Mouse (Mus musculus) gastrocnemius, postnatal 25 days (tissue): ENCODE results near the gene Tdgf1. TPM values are rescaled to one million over a fixed set of nuclear protein-coding genes. Genes with fewer than 3 reads are reported as not detected.

Experiments
- DNase-seq: peaks from one replicate; pipeline ENCODE4 v3.0.0; 2022
- long read RNA-seq, 2 experiments: library from polyadenylated mRNA; stranded (forward); transcript quantifications; one replicate each; pipeline ENCODE4 v2.0.0; 2021
- total RNA-seq, 2 experiments: library from RNA; stranded (reverse); gene quantifications; 1 replicate in 1 of 2; 2 replicates in 1 of 2; pipeline ENCODE4 v1.2.3; 2021

Tdgf1 gene
- not detected for total RNA-seq
- long read RNA-seq, experiment 1: 0 reads
- long read RNA-seq, experiment 2: 0 reads

DNA sequence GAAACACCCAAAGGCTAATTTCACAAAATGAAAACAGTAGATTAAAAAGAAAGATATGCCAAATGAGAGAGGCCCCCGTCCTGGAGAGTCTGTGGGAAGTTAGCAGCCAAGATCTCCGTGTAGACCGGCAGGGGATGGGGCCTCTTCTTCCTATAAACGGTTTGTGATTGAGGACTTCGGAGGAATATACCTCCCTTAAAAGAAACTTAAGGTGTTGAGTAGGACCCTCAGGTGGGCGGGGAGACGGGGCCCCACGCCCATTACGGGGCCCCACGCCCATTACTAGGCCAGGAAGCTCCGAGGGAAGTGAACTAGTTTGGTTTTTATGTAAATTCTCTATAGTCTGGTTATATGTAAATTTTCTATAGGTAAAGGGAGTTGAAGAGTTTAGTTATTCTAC is at the start of gene Tdgf1:
Tdgf1 (minus strand) TSS at position 233 of the 400 bp plus-strand sequence.
- DNase-seq: no peak

DNA sequence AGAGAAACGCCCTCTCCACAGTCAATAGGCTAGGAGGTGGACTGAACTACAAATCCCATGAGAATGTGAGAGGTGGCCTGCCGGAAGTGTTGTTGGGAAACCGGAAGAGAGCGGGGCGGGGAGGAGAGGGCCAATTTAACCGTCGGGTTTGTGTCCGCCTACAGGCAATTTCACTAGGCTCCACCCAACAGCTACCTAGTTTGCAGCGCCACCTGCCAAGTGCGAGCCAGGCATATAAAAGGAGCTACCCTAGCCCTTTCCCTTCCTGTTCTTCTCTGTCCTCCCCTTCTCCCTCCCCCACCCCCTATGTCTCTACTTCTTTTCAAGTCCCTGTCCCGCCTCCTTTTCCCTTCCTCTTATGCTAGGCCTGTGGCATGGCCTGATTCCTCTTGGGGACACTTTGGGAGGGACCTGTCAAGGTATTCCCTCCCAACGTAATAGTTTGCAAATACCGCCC is 48.8 kb upstream of the Tdgf1 start:
- peak; percentile 76 for DNase-seq

DNA sequence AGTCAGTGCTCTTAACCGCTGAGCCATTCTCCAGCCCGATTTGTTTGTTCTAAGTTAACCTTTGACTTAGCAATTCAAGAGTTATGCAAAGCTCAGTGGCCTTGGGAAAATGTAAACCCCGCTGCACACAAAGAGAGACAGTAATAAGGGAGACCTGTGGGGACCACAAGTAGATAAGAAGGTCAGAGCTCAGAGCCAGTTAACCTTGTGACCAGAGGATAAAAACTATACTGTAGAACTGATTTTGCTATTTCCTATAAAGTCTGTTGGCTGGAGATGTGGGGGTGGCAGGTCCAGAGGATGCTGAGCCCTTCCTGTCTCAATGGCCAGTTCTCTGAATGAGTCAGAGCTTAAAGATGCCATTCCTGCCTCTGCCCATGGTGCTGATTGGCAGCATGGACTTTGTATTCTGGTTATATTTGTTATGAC is 47.3 kb upstream of the Tdgf1 start:
- DNase-seq: no peak

DNA sequence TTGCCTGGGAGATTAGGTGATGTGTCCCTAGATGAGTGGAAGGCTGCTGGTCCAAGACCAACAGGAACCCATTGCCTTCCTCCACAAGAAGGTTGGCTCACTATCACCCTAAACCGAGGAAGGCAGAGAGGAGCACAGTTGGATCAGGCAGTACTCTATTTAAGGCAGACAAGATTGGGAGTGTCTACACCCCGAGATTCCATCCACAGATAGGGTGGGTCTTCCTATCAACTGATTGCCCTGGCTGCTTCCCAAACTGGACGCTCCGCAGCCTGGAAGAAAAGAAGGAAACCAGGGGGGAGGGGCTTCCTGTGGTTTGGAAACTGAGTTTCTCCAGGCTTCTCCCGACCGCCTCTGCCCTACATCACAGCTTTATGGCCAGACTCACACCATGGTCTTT is 44.2 kb upstream of the Tdgf1 start, which contains the start of gene Rtp3:
Rtp3 (minus strand) TSS at position 380 of the 400 bp plus-strand sequence.
- peak; percentile 42 for DNase-seq

DNA sequence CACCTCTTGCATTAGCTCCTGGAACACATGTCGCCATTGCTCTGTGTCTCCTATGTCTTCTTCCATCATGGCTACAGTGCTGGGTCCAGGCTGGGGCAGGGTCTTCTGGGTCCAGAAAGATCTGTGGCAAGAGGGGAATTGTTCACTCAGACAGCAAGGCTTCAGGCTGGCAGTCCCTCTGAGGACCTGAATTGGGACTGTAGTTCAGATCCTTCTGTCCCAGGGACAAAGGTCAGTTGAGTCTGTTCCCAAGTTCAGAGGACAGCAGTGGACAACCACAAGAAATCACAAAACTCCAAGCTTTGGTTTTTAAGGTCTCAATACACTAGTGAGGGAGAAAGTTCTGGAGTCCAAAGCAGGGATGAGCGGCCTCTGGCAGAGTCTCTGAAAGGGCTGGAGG is 43.6 kb upstream of the Tdgf1 start:
- no peak for DNase-seq

DNA sequence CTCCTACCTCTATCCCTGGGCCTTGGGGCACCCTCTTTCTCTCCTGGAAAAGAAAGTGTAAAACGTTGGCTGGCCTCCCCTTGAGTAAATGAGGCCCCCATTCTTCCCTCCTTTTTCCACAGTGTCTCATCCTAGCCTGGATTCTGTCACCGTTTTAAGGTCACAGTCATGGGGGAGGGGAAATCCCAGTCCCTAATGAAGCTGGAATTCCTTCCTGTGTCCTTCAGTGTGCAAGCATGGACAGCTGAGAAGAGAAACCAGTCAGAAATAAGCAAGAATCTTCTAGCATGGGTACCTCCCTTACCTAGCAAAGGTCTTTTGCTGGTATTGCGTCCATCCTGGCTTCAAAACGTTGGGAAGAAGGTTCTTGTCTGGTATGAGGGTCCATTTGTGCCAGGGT is 43.2 kb upstream of the Tdgf1 start:
- no peak for DNase-seq

DNA sequence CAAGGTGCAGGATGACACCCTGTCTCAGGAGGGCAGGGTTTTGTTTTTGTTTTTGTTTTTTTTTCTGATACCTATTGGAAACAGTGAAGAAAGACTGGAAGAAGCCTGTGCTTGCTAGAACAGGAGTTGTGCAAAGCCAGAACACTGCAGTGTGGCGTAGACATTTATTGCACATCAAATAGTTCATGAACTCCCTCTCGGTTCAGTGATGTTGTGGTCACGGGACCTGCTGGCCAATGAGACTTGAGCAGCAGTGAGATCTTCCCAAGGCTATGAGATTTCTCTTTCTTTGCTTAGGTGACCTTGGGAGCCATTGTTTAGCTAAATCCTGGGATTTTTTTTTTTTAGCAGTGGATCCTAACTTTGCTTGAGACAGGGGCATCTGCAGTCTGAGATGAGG is 42.1 kb upstream of the Tdgf1 start:
- DNase-seq: no peak

DNA sequence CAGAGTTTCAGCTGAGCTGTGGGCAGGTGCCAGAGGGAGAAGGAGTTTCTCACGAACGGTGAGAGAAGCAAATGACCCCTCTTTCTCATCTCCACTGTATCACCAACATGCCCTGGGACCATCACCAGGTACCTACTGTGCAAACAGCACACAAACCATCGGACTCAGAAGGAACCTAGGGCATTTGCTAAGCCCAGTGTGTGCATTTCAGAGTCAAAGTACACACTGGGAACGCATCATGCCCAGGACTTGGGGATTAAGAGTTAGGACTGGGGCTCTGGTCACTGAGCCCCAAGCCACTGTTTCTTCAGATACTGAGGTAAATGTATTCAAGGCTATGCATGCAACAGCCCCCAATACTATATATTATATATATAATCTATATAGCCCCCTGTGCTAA is 41.4 kb upstream of the Tdgf1 start:
- DNase-seq: no peak

DNA sequence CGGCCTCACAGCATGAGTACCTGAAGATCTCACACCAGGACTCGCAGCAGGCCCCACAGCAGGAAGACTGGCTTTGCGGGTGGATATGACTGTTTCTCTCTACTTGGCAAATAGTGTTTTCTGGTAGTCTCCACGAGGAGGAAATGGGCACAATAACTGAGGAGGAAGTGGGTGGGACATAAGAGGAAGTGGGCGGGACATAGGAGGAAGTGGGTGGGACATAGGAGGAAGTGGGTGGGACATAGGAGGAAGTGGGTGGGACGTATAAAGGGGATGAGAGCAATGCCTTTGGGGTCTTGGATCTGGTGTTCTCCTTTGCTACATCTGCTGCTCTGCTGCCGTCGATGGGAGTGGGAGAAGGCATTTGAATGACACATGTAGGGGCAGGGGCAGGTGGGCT is 40.0 kb upstream of the Tdgf1 start:
- DNase-seq: no peak

DNA sequence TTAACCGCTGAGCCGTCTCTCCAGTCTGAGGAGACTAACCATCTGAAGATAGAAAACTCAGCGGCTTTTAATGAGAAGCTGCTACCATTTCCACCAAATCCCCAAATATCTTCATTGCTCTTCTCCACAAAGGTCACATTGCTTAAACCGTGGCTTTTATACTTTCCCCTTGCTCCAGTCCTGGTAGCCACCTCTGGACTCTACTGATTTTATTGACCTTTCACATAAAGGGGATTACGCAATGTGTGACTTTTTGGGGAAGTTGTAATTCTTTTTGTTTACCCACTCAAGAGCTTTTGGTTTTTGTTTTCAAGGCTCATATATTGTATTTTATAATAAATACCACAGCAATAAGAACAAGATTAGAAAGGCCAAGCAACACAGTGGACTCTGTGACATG is 39.6 kb upstream of the Tdgf1 start:
- no peak for DNase-seq

DNA sequence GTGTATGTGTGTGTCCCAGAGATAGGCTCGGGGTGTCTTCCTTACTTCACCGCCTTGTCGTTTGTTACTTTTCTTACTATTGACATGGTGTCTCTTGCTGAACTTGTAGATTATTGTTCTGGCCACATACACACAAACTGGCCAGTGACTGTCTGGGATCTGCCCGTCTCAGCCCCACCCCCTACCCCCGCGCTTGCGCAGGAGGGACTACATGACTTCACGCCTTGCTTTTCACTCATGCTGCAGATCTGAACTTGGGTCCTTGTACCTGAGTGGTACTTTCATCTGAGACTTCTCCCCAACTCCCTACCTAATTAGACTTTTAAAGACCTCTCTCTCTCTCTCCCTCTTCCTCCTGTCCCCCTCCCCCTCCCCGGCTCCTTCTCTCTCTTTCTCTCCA is 38.1 kb upstream of the Tdgf1 start:
- DNase-seq: no peak

DNA sequence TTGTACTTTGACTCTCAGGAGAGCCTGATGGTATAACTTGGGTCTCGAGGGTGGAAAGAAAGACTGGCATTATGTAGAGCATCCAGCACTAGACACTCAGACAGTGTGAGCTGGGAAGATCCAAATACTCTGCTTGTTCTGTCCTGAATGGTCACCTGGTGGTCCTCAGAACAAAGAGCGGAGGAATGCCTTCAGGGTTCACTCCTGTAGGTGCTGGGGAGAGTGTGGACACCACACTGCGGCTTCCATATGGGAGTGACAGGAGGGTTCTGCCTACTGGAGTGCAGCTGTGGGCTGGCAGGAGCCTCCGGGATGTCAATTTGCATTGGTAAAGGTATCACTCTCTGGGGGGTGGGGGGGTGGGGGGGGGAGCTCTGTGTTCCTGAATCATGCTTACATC is 36.4 kb upstream of the Tdgf1 start:
- DNase-seq: no peak

DNA sequence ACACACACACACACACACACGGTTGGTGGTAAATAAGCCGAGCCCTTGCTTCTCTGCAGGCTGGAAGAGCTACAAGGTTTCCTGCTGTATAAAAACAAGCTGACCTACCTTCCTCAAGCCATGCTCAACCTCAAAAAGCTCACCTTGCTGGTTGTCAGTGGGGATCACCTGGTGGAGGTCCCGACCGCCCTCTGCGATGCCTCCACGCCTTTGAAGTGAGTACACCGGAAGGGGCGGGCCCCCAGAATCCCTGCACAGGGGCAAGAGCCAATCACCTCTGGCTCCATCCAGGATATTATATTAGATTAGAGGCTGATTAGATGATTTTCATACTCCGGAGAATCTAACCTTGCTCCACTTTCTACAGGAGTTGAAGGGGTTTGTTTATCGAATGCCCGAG is 33.5 kb upstream of the Tdgf1 start:
- no peak for DNase-seq

DNA sequence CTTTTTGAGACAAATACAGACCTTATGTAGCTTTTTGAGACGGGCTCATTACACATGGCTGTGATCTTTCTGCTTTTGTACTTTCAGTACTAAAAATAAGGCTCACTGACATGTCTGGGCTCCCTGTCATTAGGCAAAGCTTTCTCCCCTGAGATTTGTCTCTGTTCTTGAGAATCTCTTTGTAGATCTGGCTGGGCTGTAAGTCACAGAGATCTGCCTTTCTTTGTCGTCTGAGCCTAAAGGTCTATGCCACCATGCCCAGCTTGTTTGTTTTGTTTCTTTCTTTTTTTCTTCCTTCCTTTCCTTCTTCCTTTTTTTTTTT is 19.9 kb upstream of the Tdgf1 start:
- no peak for DNase-seq

DNA sequence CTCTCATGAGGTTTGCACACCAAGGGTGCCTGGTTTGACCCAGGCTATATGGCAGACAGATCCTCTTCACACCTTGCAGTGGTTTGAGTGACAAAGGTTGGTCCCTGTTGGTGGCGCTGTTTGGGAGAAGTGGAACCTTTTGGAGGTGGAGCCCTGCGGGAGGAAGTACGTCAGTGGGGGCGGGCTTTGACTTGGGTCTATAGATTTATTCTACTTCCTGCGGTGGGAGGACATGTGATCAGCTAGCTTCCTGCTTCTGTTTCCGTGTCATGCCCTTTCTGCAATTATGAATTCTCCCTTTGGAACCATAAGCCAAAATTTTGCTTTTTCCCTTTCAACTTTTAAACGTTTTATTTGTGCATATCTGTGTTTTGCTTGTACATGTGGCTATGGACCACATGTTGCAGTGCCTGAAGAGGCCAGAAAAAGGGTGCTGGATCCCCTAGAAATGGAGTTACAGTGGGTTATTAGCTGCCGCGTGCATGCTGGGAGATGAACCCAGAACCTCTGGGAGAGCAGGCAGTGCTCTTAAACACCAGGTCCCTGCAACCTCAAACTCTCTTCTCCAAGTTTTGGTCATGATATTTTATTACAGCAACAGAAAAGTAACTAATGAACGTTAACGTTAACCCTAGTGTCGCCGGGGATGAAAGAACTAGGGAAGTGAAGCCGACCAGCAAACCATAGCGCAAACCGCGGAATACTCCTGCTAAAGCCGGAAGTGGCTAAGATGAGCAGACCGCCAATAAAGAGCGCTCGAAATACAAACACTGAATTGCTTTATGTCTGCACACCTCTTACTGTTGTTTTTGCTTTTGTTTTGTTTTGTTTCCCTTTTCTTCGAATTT is 19.3 kb upstream of the Tdgf1 start:
- no peak for DNase-seq

DNA sequence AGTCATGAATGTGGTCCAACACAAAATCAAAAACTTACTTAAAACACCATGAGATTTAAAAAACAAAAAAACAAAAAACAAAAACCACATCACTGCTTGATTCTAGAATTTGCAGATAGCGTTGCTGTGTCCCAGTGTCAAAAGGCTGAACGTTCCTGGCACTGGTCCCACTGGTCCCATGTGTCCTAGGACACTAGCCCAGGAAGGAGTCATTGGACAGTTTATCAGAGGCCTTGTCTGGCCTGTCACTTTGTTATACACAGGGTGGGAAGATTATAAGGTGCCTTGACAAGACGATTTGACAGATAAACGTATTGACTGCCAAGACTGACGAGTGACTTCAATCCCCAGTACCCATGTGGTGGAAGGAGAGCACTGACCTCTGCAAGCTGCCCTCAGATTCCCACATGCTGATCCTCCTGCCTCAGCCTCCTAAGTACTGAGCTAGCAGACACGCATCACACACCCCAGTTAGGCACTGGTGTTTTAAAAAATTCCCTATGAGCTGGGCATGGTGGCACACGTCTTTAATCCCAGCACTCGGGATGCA is 17.7 kb upstream of the Tdgf1 start:
- no peak for DNase-seq

DNA sequence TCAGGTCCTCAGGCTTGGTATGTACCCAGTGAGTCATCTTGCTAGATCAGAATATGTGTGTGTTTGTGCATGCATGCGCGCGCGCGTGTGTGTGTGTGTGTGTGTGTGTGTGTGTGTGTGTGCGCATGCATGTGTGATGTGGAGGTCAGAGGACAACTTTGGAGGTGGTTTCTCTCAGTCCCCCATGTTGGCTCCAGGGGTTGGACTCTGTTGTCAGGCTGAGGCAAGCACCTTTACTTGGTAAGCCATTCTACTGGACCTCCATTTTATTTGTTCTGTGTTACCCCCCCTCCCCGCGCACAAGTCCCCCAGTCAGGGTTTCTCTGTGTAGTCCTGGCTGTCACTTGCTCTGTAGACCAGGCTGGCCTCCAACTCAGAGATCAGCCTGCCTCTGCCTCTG is 15.4 kb upstream of the Tdgf1 start:
- DNase-seq: no peak

DNA sequence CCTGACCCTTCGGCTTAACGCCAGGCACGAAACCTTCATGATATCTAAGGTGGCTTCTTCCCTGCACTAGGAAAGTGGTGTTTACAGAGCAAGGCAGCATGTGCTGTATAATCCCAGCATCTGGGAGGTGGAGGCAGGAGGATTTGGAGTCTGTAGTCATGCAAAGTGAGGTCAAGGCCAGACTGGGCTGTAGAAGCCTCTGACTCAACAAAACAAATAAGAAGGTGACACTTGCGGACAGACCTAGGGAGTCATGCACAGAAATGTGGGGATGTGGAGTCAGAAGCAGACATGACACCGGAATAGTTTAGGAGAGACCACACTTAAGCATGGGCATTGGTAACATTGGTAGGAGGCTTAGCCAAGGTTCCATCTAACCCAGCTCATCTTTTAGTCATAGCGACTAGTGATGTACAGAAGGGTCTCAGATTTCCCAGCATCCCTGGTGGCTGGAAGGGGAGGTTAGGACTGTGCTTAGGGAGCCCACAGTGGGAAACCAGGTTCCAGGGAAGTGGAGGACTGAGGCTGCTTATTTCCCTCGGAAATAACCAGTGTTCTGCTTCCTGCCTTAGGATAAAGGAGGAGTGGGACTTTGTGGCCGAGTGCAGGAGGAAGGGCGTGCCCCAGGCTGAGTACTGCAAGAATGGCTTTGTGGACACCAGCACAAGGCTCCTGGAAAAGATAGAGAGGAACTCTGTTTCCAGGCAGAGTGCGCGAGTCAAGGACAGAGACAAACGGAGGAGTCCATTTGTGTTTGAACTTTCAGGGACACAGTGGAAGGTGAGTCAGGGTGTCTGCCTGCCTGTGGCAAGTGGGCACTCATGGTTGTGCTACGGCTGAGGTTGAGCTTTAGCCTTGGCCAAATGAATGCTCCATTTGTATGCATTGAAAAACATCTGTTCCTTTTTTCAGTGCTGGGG is 14.5 kb upstream of the Tdgf1 start:
- DNase-seq: no peak

DNA sequence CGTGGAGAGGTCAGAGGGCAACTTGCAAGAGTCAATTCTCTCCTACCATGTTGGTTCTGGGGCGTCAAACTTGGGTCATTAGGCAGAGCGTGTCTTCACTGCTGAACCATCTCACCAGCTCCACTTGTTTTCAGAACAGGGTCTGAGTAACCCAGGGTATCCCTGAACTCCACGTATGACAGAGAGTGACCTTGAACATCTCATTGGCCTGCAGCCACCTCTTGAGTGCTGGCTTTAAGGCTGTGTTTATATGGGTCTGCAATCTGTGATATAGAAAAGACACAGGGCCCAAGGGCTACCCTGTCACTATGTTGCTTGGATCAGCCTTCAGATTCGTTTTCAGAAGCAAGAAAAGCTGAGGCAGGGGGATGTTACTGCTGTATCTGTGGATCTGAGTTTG is 13.7 kb upstream of the Tdgf1 start:
- no peak for DNase-seq

DNA sequence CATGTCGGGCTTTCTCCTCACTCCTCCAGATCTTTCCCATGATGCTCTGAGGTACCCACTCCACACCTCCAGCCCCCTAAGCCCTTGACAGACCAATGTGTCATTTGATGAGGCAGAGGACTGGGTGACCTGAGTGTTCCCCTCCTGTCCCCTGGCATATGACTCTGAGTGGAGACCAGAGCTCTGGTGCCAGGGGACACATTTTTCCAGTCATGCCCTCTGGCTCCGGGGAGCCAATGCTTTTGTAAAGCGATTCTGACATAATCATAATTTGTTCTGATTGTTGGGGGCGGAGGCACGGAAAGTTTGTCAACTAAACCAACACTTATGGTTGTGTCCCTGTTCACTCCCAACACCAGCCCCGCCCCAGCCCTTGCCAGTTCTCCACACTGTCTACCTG is 10.0 kb upstream of the Tdgf1 start:
- DNase-seq: no peak

DNA sequence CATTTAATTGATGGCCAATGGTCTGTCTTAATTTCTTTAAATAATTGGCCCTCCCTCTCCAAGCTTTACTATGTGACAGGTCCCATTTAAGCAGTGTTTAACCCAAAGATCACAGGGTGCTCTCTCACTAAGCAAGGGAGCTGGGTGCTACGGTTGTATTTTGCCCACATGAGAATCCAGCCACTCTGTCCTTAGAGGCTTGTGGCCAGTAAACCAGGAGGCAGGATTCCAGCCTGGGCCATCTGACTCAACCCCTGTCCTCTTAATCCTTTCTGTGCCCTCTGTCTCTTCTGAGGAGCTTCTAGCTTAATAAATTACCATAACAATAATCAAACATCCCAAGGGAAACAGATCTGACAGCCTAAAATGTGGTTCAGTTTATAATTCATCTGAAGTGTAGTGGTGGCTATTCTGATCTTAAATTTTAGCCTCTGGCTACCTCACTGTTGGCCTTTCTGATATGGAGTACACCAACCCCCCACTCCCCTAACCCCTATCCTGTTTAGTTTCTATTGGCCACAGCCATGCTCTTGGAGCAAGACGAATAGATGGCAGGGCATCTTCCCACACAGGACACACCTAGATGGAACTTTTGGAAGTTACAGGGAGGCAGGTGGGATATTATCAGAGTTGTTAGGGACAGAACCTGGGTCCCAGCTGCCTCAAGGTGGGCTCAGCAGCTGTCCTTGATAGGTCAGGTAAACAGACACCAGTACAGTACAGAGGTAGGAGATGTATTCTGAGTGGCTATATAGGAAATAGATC is 8.9 kb upstream of the Tdgf1 start:
- DNase-seq: no peak
